Mouse (Mus musculus) E14TG2a.4 (cell line): ENCODE results near the gene Il3ra.

Experiments used
- CTCF ChIP-seq: conservative IDR thresholded peaks from 2 replicates; pipeline ENCODE4 v1.5.1; 2014; ENCODE audit warnings: low read length
- NANOG ChIP-seq: IDR thresholded peaks from 2 replicates; pipeline ENCODE4 v1.6.1; 2014; ENCODE audit warnings: borderline replicate concordance, low read length, mixed read lengths
- POU5F1 ChIP-seq: IDR thresholded peaks from 2 replicates; pipeline ENCODE4 v1.6.1; 2014; ENCODE audit warnings: low read length, borderline replicate concordance

DNA sequence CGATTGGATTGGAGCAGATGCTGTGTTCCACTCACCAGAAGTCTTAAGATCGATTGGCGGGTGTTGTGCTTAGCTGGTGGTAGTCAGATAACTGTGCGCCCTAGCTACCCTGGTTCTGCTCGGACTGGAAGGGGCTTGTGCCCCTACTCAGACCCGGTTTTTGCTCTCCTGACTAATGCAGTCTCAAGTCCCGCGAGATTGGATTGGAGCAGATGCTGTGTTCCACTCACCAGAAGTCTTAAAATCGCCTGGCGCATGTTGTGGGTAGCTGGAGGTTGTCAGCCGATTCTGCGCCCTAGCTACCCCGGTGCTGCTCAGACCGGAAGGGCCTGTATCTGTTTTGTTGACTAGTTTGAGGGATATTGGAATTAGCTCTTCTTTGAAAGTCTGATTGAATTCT is 36.7 kb upstream of the Il3ra start:
- TF ChIP-seq CTCF (no peak), POU5F1 (no peak), NANOG (no peak)
